Mouse (Mus musculus): ENCODE results near the gene Slc25a17. TPM values are rescaled to one million over a fixed set of nuclear protein-coding genes. Genes with fewer than 3 reads are reported as not detected.

Gene Slc25a17
- polyA plus RNA-seq, 1 experiment from 2014 or later: 119 TPM

DNA sequence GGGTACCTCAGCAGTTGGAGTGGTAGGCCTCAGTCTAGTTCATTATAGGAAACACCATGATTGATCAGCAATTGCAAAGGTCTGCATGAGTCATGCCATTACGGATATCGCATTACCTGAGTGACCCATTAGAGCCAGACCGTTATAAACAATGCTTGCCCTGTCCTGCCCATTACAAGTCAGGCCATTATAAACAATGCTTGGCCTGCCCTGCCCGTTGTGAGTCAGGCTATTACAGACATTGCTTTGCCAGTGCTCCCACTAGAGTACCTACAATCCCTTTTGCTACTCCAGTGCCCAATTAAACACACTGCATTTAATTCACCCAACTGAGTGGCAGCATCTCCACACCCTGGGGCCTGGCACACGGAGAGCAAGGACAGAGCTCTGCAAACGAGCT lies 49.6 kb downstream of the Slc25a17 start:
- ATAC-seq (ENCODE audit: low FRiP score, low read depth): no peak
- no peaks in the 10 kb centered on the region for H3K9me3 ChIP-seq
- H3K4me3 ChIP-seq: no peak overlapping the region
- H3K4me2 ChIP-seq (replicated peaks): no peak overlapping the region
- H3K27me3 ChIP-seq (replicated peaks): no peaks in the 10 kb centered on the region
- H3K27ac ChIP-seq: no peak overlapping the region
- H3K9ac ChIP-seq: no peak overlapping the region
- WGBS: 68% methylated on average over 6 of the region's 6 CpGs
- no peaks in the 10 kb centered on the region for H3K4me1 ChIP-seq
- H3K36me3 ChIP-seq: peaks cover 4% of the 10 kb centered on the region; the same call in 1 of the 2 replicates

DNA sequence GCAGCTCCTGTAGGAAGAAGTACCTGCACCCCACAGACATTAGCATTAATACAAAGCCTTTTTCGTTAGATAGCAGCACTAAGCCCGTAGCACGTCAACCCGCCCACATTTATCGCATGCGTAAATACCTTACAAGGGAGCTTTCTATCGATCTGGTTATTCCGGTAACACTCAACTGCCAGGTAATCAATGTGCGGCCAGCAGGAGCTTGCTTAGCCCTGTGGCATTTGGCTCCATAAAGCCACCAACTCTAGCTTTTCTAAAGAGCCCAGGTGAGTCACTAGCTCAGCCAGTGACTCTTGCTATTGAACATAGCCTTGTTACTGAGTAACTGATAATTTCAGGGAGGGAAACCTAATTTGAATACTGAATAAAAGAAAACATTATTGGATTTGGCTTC lies 50.3 kb downstream of the Slc25a17 start:
- Histone ChIP-seq H3K9ac (no peak overlapping the region), H3K27ac (no peak overlapping the region), H3K4me1 (no peaks in the 10 kb centered on the region), H3K9me3 (no peaks in the 10 kb centered on the region), H3K36me3 (peaks cover 2% of the 10 kb centered on the region; the same call in 1 of the 2 replicates), H3K4me3 (no peak overlapping the region), H3K4me2 (replicated peaks) (no peak overlapping the region), H3K27me3 (replicated peaks) (no peaks in the 10 kb centered on the region)
- ATAC-seq (ENCODE audit: low FRiP score, low read depth): no peak
- WGBS: 90% methylated on average over 9 of the region's 9 CpGs

DNA sequence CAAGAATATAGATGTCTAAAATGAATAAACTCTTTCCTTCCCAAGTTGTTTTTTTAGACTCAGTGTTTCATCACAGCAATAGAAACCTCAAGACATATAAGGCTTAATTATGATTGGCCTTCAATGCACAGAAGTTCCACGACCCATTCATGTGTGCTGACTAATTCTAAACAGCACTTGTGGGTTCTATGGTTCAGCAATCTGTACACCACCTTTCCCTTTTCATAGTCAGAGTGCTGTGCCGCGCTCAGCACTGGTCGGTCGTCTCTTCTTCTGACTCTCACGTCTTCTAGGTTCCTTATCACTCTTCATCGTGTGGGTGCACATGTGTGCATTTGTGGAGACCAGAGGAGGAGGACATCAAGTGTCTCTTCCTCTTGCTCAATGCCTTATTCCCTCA lies 52.6 kb downstream of the Slc25a17 start:
- no peaks in the 10 kb centered on the region for H3K9me3 ChIP-seq
- ATAC-seq (ENCODE audit: low FRiP score, low read depth): no peak
- WGBS: 97% methylated on average over 7 of the region's 7 CpGs
- no peak overlapping the region for H3K4me3 ChIP-seq
- no peak overlapping the region for H3K27ac ChIP-seq
- no peaks in the 10 kb centered on the region for H3K4me1 ChIP-seq
- H3K27me3 ChIP-seq (replicated peaks): no peaks in the 10 kb centered on the region
- H3K36me3 ChIP-seq: no peaks in the 10 kb centered on the region
- no peak overlapping the region for H3K4me2 ChIP-seq (replicated peaks)
- no peak overlapping the region for H3K9ac ChIP-seq

DNA sequence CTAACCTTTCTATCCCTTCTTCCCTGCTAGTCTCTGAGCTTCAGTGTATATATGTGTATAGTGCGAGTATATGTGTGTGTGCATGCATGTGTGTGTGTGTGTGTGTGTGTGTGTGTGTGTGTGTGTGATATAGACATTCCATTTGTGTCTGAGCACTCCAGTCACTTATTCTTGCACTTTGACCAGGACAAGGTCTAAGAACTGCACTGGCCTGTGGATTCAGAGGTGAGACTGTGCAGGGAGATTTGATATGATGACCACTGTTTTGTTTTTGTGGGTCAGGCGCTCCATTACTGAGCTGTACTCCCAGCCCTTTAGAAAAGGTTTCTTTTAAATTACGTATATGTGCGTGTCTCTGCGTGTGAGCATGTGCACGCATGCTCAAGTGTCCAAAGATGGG lies 54.1 kb downstream of the Slc25a17 start:
- H3K9ac ChIP-seq: no peak overlapping the region
- H3K4me2 ChIP-seq (replicated peaks): no peak overlapping the region
- whole genome bisulfite sequencing: 98% methylated on average over 6 of the region's 6 CpGs
- no peaks in the 10 kb centered on the region for H3K4me1 ChIP-seq
- no peaks in the 10 kb centered on the region for H3K27me3 ChIP-seq (replicated peaks)
- no peak overlapping the region for H3K27ac ChIP-seq
- H3K36me3 ChIP-seq: no peaks in the 10 kb centered on the region
- no peaks in the 10 kb centered on the region for H3K9me3 ChIP-seq
- no peak overlapping the region for H3K4me3 ChIP-seq
- ATAC-seq (ENCODE audit: low FRiP score, low read depth): no peak

DNA sequence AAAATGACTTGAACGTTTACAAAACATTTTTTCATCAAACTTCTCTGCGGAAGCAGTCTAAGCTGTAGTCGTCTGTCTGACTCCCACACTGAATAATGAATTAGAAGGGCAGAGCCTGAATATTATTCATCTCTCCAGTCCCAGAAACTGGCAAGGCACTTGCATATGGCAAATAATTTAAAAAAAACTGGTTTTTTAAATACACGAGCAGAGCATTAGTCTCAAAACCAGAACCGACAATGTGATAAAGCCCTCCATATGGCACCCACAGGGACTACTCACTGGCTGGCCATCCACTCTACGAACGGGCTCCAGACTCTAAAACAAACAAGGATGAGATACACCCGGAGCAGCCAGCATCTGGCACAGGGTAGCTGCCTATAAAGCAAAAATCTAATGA lies 55.6 kb downstream of the Slc25a17 start:
- ATAC-seq (ENCODE audit: low FRiP score, low read depth): no peak
- Histone ChIP-seq H3K4me3 (no peak overlapping the region), H3K27ac (no peak overlapping the region), H3K9ac (no peak overlapping the region), H3K4me2 (replicated peaks) (no peak overlapping the region), H3K9me3 (no peaks in the 10 kb centered on the region), H3K27me3 (replicated peaks) (no peaks in the 10 kb centered on the region), H3K4me1 (no peaks in the 10 kb centered on the region), H3K36me3 (no peaks in the 10 kb centered on the region)
- 73% methylated on average over 8 of the region's 8 CpGs for WGBS

DNA sequence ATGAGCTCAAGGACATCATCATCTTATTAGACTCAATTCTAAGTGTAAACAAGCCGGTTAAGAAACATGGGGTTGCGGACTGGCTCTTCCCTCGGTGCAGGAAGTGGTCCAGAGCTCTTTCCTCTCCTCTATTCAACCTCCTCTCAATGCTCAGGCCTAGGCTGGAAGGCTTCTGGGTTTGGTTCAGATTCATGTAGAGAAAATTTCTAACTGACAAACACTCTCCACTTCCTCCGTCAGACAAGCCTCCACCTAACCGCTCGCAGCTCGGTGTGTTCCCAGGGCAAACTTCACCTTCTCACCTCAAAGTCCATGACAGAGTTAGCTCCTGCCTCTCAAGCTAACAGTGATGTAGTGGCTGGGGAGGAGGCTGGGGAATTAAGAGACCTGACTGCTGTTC lies 56.6 kb downstream of the Slc25a17 start:
- no peak overlapping the region for H3K9ac ChIP-seq
- no peak overlapping the region for H3K4me2 ChIP-seq (replicated peaks)
- H3K36me3 ChIP-seq: no peaks in the 10 kb centered on the region
- no peak overlapping the region for H3K27ac ChIP-seq
- no peaks in the 10 kb centered on the region for H3K4me1 ChIP-seq
- WGBS: 97% methylated on average over 7 of the region's 7 CpGs
- H3K4me3 ChIP-seq: no peak overlapping the region
- ATAC-seq (ENCODE audit: low FRiP score, low read depth): no peak
- H3K9me3 ChIP-seq: no peaks in the 10 kb centered on the region
- no peaks in the 10 kb centered on the region for H3K27me3 ChIP-seq (replicated peaks)

DNA sequence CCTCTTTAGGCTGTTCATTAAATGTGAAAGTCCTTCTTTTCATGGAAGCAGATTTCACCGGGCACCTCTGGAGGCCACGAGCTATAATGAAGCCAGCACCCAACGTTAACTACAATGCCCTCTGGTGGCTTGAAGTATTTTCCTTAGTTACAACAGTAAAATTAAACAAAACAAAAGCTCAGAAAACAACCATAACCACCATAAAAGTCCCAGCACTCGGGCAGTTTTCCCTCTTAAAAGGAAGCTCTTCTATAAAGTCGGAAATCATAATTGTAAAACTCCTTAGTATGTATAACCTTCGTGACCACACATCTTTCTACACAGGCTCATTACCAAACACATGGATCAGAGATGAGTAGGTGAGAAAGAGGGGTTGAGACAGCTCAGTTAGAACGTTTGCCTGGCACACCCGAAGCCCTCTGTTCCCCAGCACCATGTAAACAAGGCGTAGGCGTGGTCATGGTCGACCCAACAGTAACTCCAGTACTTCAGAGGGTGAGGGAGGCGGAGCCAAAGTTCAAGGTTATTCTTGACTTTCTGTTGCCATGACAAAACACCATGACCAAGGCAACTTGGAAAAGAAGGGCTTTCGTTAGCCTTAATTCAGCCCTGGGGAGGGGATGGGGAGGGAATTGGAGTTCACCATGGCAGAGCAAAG lies 58.3 kb downstream of the Slc25a17 start:
- Histone ChIP-seq H3K36me3 (no peaks in the 10 kb centered on the region), H3K4me1 (no peaks in the 10 kb centered on the region), H3K4me3 (no peak overlapping the region), H3K4me2 (replicated peaks) (no peak overlapping the region), H3K27me3 (replicated peaks) (no peaks in the 10 kb centered on the region), H3K9me3 (no peaks in the 10 kb centered on the region), H3K27ac (no peak overlapping the region), H3K9ac (no peak overlapping the region)
- WGBS: 64% methylated on average over 13 of the region's 13 CpGs
- no peak for ATAC-seq (ENCODE audit: low FRiP score, low read depth)

DNA sequence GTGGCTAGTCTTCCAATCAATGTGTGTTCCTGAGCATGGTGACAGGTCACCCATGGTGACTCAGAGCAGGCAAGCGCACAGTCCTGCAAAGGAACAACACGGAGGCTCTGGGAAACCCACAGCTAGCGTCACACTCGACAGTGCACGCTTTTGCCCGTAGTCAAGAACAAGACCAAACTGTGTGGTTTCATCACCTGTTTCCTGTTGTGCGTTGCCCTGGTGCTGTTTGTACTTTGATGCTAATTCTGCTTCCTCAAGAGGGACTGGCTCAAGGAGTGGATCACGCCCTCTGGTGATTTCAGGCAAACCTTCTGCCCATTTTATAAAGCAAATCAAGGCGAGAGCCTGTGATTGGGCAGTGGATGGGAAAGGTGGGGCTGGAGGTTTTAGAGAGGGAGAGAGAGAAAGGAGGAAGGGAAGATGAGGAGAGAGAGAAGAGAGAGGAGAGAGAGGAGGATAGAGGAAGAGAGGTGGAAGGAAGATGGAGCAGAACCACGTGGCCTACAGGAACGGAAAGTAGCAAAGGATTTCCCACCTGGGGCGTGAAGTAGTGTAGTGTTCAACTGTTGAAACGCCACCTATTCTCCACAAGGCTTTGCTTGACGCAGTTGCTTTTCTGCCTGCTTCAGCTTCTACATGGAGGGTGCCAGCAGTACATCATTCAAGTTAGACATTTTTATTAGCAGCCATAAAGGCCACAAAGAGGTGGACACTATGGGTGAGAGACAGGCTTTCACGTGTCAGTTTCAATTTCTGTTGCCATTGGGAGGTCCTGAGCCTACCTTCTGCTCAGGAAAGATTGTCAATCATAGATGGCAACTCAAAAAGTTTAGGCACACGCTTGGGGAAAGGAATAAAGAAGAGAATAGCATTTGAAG lies 59.2 kb downstream of the Slc25a17 start:
- WGBS: 47% methylated on average over 16 of the region's 16 CpGs
- Histone ChIP-seq H3K9me3 (no peaks in the 10 kb centered on the region), H3K4me2 (replicated peaks) (no peak overlapping the region)

DNA sequence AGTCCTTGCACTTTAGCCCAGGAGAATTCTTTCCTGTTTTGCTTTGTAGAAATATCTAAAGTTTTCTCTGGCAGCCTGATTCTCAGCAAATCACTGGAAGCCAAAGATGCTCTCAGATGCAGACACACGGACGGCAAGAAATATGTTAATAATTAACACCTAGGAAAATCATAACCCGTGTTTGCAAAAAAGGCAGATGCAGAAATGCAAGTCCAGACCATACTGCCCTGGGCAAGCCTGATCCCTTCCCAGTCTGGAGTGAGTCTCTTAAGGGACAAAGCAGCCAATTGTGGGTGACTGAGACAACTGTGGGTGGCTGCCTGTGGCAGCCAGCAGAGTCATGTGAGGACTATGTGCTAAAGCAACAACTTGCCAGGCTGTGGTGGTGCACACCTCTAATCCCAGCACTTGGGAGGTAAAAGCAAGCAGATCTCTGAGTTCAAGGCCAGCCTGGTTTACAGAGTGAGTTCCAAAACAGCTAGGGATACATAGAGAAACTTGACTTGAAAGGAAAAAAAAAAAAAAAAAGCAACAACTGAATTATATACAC lies 60.0 kb downstream of the Slc25a17 start:
- H3K9me3 ChIP-seq: no peaks in the 10 kb centered on the region
- H3K27ac ChIP-seq: no peak overlapping the region
- no peak overlapping the region for H3K4me2 ChIP-seq (replicated peaks)
- H3K4me3 ChIP-seq: no peak overlapping the region
- WGBS: 90% methylated on average over 3 of the region's 3 CpGs
- ATAC-seq (ENCODE audit: low FRiP score, low read depth): no peak
- no peaks in the 10 kb centered on the region for H3K4me1 ChIP-seq
- no peaks in the 10 kb centered on the region for H3K27me3 ChIP-seq (replicated peaks)
- H3K9ac ChIP-seq: no peak overlapping the region
- H3K36me3 ChIP-seq: no peaks in the 10 kb centered on the region

More for the DNA sequence above, 59.2 kb downstream of the Slc25a17 start:
- Histone ChIP-seq H3K36me3 (no peaks in the 10 kb centered on the region), H3K4me3 (no peak overlapping the region), H3K27ac (no peak overlapping the region), H3K27me3 (replicated peaks) (no peaks in the 10 kb centered on the region), H3K4me1 (no peaks in the 10 kb centered on the region), H3K9ac (no peak overlapping the region)
- no peak for ATAC-seq (ENCODE audit: low FRiP score, low read depth)

DNA sequence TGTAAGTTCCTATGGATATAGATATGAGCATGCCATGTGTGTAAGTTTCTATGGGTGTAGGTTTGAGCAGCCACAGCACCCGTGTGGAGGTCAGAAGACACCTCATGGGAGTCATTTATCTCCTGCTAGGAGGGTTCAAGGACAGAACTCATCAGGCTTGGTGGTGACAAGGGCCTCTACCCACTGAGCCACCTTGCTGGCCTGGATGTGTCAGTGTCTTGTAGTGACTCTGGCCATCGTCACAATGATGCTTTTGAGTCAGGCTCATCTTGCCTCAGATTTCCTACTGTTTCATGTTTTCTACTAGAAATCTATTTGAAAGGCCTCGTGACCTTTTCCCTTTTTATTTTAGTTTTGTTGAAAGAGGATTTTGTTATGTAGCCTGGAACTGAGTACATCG lies 61.1 kb downstream of the Slc25a17 start:
- no peak overlapping the region for H3K27ac ChIP-seq
- no peak overlapping the region for H3K4me2 ChIP-seq (replicated peaks)
- H3K36me3 ChIP-seq: no peaks in the 10 kb centered on the region
- no peak overlapping the region for H3K9ac ChIP-seq
- 83% methylated on average over 4 of the region's 4 CpGs for WGBS
- no peaks in the 10 kb centered on the region for H3K4me1 ChIP-seq
- H3K27me3 ChIP-seq (replicated peaks): no peaks in the 10 kb centered on the region
- no peak for ATAC-seq (ENCODE audit: low FRiP score, low read depth)
- no peaks in the 10 kb centered on the region for H3K9me3 ChIP-seq
- no peak overlapping the region for H3K4me3 ChIP-seq

DNA sequence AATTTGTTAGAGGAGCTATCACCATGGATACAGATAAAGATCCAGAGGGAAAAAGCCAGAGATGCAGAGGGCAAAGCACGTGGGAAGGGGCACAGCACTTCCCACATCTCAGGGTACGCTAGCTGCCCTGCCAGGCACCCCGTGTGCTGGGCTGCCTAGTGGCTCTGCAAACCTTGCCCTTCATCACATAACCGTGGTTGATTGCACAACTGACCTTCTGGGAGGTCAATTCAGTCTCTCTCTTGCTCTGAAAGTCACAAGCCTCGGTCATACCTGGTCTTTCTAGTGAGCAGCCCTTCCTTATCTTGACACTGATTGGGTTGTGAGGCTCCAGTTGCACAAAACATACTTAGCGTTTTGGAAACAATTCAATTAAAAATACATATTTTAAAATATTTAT lies 62.4 kb downstream of the Slc25a17 start:
- 88% methylated on average over 6 of the region's 6 CpGs for WGBS
- H3K36me3 ChIP-seq: no peaks in the 10 kb centered on the region

DNA sequence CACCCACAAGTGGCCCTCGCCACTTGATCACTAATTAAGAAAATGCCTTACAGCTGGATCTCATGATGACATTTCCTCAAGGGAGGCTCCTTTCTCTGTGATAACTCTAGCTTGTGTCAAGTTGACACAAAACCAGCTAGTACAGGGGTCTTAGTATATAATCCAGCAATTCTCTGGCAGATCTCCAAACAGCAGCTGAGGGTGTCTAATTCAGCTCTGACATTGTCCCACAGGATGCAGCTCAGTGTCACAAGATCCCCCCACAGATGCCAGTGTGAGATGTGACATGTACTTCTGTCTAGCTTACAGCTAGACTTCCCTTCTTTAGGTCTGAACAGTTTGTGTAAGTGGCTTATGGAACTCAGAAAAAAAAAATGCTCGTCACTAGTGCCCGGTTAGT lies 63.1 kb downstream of the Slc25a17 start:
- H3K4me1 ChIP-seq: no peaks in the 10 kb centered on the region
- H3K27ac ChIP-seq: no peak overlapping the region
- no peaks in the 10 kb centered on the region for H3K36me3 ChIP-seq
- ATAC-seq (ENCODE audit: low FRiP score, low read depth): no peak
- no peaks in the 10 kb centered on the region for H3K9me3 ChIP-seq
- no peak overlapping the region for H3K4me3 ChIP-seq
- no peaks in the 10 kb centered on the region for H3K27me3 ChIP-seq (replicated peaks)
- no peak overlapping the region for H3K4me2 ChIP-seq (replicated peaks)
- H3K9ac ChIP-seq: no peak overlapping the region
- WGBS: 93% methylated on average over 3 of the region's 3 CpGs

More for the DNA sequence above, 62.4 kb downstream of the Slc25a17 start:
- H3K27me3 ChIP-seq (replicated peaks): no peaks in the 10 kb centered on the region
- no peak overlapping the region for H3K4me2 ChIP-seq (replicated peaks)
- ATAC-seq (ENCODE audit: low FRiP score, low read depth): no peak
- no peak overlapping the region for H3K9ac ChIP-seq
- H3K4me3 ChIP-seq: no peak overlapping the region
- H3K4me1 ChIP-seq: no peaks in the 10 kb centered on the region
- no peak overlapping the region for H3K27ac ChIP-seq
- H3K9me3 ChIP-seq: no peaks in the 10 kb centered on the region
